Mouse (Mus musculus): ENCODE measurements at regions not wholly inside any gene's neighbourhood (a gene's known extent, or its start where the extent isn't known, plus 50 kb on each side); places are given as distances from the start of the nearest gene placed in this dataset.

DNA sequence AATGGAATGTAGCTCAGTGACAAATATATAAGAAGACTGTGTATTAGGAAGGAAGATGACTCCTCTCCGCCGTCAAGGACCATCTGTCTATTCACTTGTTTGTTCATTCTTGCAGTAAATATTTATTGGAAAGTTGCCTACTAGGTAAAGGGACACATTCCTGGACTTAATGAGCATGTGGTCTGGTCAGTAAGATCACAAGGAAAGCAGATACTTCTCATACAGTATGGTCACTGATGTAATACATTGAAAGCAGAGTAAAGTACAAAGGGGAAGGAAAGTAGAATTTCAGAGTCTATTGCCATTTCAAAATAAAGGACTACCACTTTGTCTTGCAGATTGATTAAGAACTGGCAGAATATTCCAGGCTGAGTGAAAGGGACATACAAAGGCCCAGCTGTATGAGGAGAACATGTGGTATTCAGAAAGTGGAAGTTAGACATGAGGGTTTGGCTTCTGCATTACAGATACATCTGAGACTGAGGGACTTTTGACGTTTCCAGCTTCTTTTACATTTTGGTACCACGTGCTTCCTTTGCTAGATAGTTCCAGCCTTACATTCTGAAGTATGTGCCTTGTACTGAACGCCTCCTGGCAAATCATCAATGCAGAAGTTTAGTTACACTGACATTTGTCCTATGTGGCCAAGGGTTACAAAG lies 211.4 kb downstream of the Inhba start:
- TF ChIP-seq CTCF (IDR thresholded peaks at IDR 0.05; ENCODE audit: control insufficient read depth, insufficient read depth, low read length): no peak
- TF ChIP-seq POLR2A (IDR thresholded peaks at IDR 0.05; ENCODE audit: borderline replicate concordance, control insufficient read depth, low read depth, low read length): no peak

All from bone marrow, adult 2 months (tissue).